Mouse (Mus musculus) left cerebral cortex, postnatal 10 days (tissue): ENCODE measurements at regions not wholly inside any gene's neighbourhood (a gene's known extent, or its start where the extent isn't known, plus 50 kb on each side); places are given as distances from the start of the nearest gene placed in this dataset.
A peak's percentile ranks its signal among the peaks of the same experiment; 100 is the strongest.

Experiments used
- DNase-seq, 2 experiments: peaks; one replicate each; pipeline ENCODE4 v3.0.0; 2021 to 2022; ENCODE audit warnings: low spot score in 2 of 2, mixed read lengths in 1 of 2; ENCODE audit errors: extremely low spot score in 1 of 2
- intact Hi-C: fragments of 180-260 bp; cut with DNase I; formaldehyde crosslinking; loops from one replicate; pipeline ENCODE4 v1.15.1; 2025

DNA sequence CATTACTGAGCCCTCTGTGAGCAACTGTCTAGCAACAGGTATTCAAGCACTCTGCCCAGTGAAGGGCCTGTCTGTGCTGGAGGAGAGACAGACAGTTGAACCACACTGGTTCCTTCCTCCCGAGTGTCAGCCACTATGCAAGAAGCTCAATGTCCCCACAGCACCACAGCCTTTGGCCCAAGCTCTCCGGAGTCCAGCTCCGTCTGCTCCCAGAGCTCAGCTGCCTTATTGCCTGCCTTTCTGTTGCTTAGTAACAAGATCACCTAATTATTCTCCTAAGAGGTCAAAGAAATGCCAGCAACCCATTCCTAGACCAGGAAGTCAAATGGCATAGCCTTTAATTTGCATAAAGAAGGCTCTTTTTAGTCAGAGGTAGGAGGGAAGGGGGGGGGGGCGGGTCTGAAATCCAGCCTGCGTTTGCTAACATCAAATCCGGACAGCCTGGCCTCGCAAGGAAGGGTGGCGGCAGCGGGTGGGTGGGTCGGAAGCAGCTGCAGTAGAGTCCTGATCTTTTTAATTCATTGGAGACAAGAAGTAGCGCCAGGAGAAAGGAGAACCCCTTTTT is 64.0 kb upstream of the Bace2 start:
- no peak for DNase-seq
- intact Hi-C loops: loop anchor here (5.0 to 10.0 kb wide), 3 partner anchors 120 to 605 kb away; partner anchors contain the start of gene Dscam

GRCm38 (mm10) chr16:97293273-97293672 is 63.3 kb upstream of the Bace2 start:
- peak; percentile 76 to 80 for DNase-seq
- intact Hi-C loops: loop anchor here (5.0 to 10.0 kb wide), 3 partner anchors 121 to 606 kb away; partner anchors contain the start of gene Dscam

DNA sequence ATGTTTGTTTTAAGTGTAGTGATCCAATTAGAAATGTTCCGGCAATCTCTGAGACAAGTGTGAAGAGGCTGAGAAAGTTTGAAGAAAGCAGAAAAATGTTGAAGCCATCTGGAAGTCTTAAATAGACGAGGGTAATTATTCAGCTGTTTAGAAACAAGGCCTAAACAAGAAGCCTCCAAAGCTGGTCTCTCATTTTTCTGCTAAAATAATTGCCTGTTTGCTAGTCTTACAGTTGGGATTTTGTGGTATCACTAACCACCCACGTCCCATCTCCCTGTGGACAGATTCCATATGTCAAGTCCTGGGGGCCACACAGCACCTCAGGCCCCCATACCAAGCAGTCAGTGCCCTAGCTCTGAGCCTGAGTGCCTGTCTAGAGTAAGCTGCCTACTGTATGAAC is 59.4 kb upstream of the Bace2 start:
- peak in 1 of 2 experiments; percentile 18 for DNase-seq
- intact Hi-C loops: loop anchor here (10.0 kb wide), 1 partner anchor 402 kb away; no protein-coding TSS in a partner anchor

GRCm38 (mm10) chr16:97304156-97304735 is 52.3 kb upstream of the Bace2 start:
- intact Hi-C loops: no loop called here

More at GRCm38 (mm10) chr16:97304156-97304735, 52.3 kb upstream of the Bace2 start:
- peak in 1 of 2 experiments; percentile 53 for DNase-seq
